Mouse (Mus musculus) common myeloid progenitor, adult 5-6 weeks (primary cell): Measurements from ENCODE around the gene Rarres2. TPM values are rescaled to one million over a fixed set of nuclear protein-coding genes. Genes with fewer than 3 reads are reported as not detected.

Source experiments
- ATAC-seq: replicated peaks from 2 replicates; pipeline ENCODE4 v1.8.0; 2016; ENCODE audit warnings: low read depth, mild to moderate bottlenecking, moderate TSS enrichment, inconsistent platforms; ENCODE audit not compliant: poor library complexity, severe bottlenecking
- total RNA-seq: library from RNA; stranded (forward); fragments of 200-1000, 187-1606 nt; gene quantifications from 2 replicates; pipeline ENCODE4 v1.2.3, GENCODE M21; 2017

Rarres2 gene
- total RNA-seq, result not detected in 2 replicates

GRCm38 (mm10) chr6:48572572-48573061 lies at the start of gene Rarres2:
Rarres2 (minus strand) TSS chr6:48572789.
- ATAC-seq, result no peak

GRCm38 (mm10) chr6:48620031-48620430 lies 47.4 kb upstream of the Rarres2 start:
- ATAC-seq, result no peak

- ATAC-seq, result no peak
Measured at GRCm38 (mm10) chr6:48614756-48615155, 42.2 kb upstream of the Rarres2 start.

GRCm38 (mm10) chr6:48613464-48613863 lies 40.9 kb upstream of the Rarres2 start:
- no peak for ATAC-seq

- ATAC-seq, result no peak
Measured at GRCm38 (mm10) chr6:48610657-48611056, 38.1 kb upstream of the Rarres2 start.

GRCm38 (mm10) chr6:48609512-48609911 lies 36.9 kb upstream of the Rarres2 start:
- peak; percentile 25; the same call in 1 of the 2 replicates for ATAC-seq

- ATAC-seq, result no peak
Measured at GRCm38 (mm10) chr6:48608124-48608523, 35.5 kb upstream of the Rarres2 start.

- peak; percentile 21 for ATAC-seq
Measured at GRCm38 (mm10) chr6:48602080-48602741, 29.6 kb upstream of the Rarres2 start.

- ATAC-seq, result peak; percentile 98
Measured at GRCm38 (mm10) chr6:48601271-48602079, 28.9 kb upstream of the Rarres2 start, which contains the start of gene Zfp775. Zfp775 (plus strand) TSS chr6:48602063.

GRCm38 (mm10) chr6:48600594-48600993 lies 28.0 kb upstream of the Rarres2 start:
- no peak for ATAC-seq

- no peak for ATAC-seq
Measured at GRCm38 (mm10) chr6:48597233-48597625, 24.6 kb upstream of the Rarres2 start.

- no peak for ATAC-seq
Measured at GRCm38 (mm10) chr6:48596545-48597232, 24.1 kb upstream of the Rarres2 start.

- no peak for ATAC-seq
Measured at GRCm38 (mm10) chr6:48595278-48595677, 22.7 kb upstream of the Rarres2 start.

GRCm38 (mm10) chr6:48594043-48594738 lies 21.6 kb upstream of the Rarres2 start:
- ATAC-seq, result peak; percentile 7

- ATAC-seq, result peak; percentile 77
Measured at GRCm38 (mm10) chr6:48593158-48594042, 20.8 kb upstream of the Rarres2 start, which contains the start of the genes Repin1 and Gm44965. Repin1 (plus strand) TSS chr6:48593883. Gm44965 (plus strand) TSS chr6:48593941.

GRCm38 (mm10) chr6:48591871-48592270 lies 19.3 kb upstream of the Rarres2 start:
- ATAC-seq, result no peak

GRCm38 (mm10) chr6:48591221-48591845 lies 18.7 kb upstream of the Rarres2 start:
- ATAC-seq, result no peak

- 0 out of 2 replicates have a peak, but pooled peaks have one; percentile 4 for ATAC-seq
Measured at GRCm38 (mm10) chr6:48589194-48589750, 16.7 kb upstream of the Rarres2 start, which contains the start of gene Gm45021. Gm45021 (plus strand) TSS chr6:48589610.
